Comparison of ENCODE assay signal across 23 mouse cellular contexts in the genomic region with DNA sequence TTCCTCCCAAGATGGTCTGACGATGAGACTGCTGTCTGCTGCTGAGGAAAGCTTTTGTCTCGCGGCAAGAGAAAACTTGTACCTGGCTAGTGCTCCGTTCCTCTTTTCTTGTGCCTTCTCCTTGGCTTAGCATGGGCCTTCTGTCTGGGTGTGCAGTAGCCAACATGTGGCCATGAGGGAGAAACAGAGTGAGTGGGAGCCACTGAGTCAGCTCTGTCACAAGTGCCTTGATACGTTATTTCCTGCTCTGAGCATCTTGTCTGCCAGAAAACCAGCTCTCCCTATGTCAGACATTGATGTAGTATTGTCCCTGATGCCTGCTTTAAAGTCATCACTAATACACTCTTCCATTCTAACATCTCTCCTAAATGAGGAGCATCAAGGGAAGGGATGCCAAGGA. TPM values are rescaled to one million over a fixed set of nuclear protein-coding genes. Genes with fewer than 3 reads are reported as not detected.
DNase-seq lines count a peak whose midpoint lies in the region; ATAC-seq lines count a peak whose summit lies in the region.
"Had no signal": no experiment of that assay in that cellular context is flagged by ENCODE, and none has a peak within 500 bp of the region (broad histone marks: within the 10 kb centered on the region; RNA-seq: fewer than 3 reads in every experiment).

No protein-coding gene starts in this region.

- intact Hi-C loops in left cerebral cortex, postnatal 10 days (cut with DNase I): loop anchor here (5.0 kb wide), 1 partner anchor 342 kb away; no protein-coding TSS in a partner anchor

- DNase-seq in frontal cortex, postnatal 10 days (ENCODE audit: low spot score in 2 of 2): no peak
- DNase-seq in left cerebral cortex, adult 18-20 months (ENCODE audit: low spot score in 2 of 2): peak; percentile 33 to 34
- DNase-seq in left cerebral cortex, postnatal 10 days (ENCODE audit: extremely low spot score in 1 of 2, low spot score in 2 of 2): no peak
- peak; percentile 45 to 52 for DNase-seq in right cerebral cortex, adult 2 months (ENCODE audit: low spot score in 2 of 2)
- no peak for DNase-seq in right cerebral cortex, postnatal 36 days (ENCODE audit: low spot score in 2 of 2)
- DNase-seq in thymus, postnatal 10 days (ENCODE audit: low spot score in 2 of 2): no peak
- DNase-seq: adrenal gland, postnatal 10 days; adrenal gland, postnatal 36 days; cerebellum, adult 11 months; cerebellum, adult 2 months; cerebellum, adult 9-11 months; cerebellum, postnatal 25 days; forebrain, postnatal 0 days; gastrocnemius, postnatal 25 days; heart, postnatal 10 days; heart, postnatal 36 days had no signal

- ATAC-seq in frontal cortex, adult (ENCODE audit: low TSS enrichment): peak; percentile 90

RNA-seq across cellular contexts. Expression of gene Mepe, which starts 13.9 kb away (rescaled TPM):
- total RNA-seq in left cerebral cortex, adult 18-20 months (2021): not detected
- total RNA-seq in left cerebral cortex, postnatal 10 days (2021): not detected
- total RNA-seq: adrenal gland, adult 18-20 months; adrenal gland, postnatal 36 days; CH12.LX; common myeloid progenitor, adult 5-6 weeks; G1E; gastrocnemius, adult 8-10 months; gastrocnemius, postnatal 25 days; heart, adult 8-10 months; heart, postnatal 10 days; heart, postnatal 36 days had no signal

RNA-seq across cellular contexts. Expression of gene Ibsp, which starts 40.0 kb away (rescaled TPM):
- under 1 TPM; 0.16 to 0.35 TPM for total RNA-seq in left cerebral cortex, adult 18-20 months (2021)
- total RNA-seq in left cerebral cortex, postnatal 10 days (2021): under 1 TPM; 0.49 to 0.90 TPM
- total RNA-seq: adrenal gland, postnatal 36 days; CH12.LX; common myeloid progenitor, adult 5-6 weeks; gastrocnemius, adult 8-10 months; gastrocnemius, postnatal 25 days; heart, adult 8-10 months; heart, postnatal 10 days; heart, postnatal 36 days had no signal

Comparison
In these comparisons a context has a peak if more than half of its experiments do, and no peak if none do; other contexts are left out.
1. DNase-seq: peak in left cerebral cortex, adult 18-20 months (2 of 2) and right cerebral cortex, adult 2 months (2 of 2); none in frontal cortex, postnatal 10 days (0 of 2), left cerebral cortex, postnatal 10 days (0 of 2), right cerebral cortex, postnatal 36 days (0 of 2) and thymus, postnatal 10 days (0 of 2).